Mouse (Mus musculus) kidney, postnatal 0 days (tissue): Measurements from ENCODE around the gene Rsrc1. TPM values are rescaled to one million over a fixed set of nuclear protein-coding genes. Genes with fewer than 3 reads are reported as not detected.

Source experiments
- ATAC-seq: fragments of 200-750 bp; cut with Nextera tagmentation; replicated peaks from 2 replicates; pipeline ENCODE4 v1.8.0; 2017; ENCODE audit warnings: low read depth, moderate number of reproducible peaks, moderate TSS enrichment, moderate library complexity; ENCODE audit not compliant: low FRiP score
- DNase-seq: peaks from one replicate; pipeline ENCODE4 v3.0.0-alpha.2; 2016; ENCODE audit warnings: low spot score
- H3K27ac ChIP-seq: fragments of 300-500 bp; sonication (generic); 2 replicates; pipeline ENCODE4 v1.5.1; 2014; ENCODE audit warnings: mild to moderate bottlenecking
- H3K27me3 ChIP-seq: fragments of 300-500 bp; sonication (generic); 2 replicates; pipeline ENCODE4 v1.6.1; 2014; ENCODE audit warnings: low read length, mixed read lengths; ENCODE audit not compliant: insufficient read depth
- H3K36me3 ChIP-seq: fragments of 300-500 bp; sonication (generic); 2 replicates; pipeline ENCODE4 v1.6.1; 2014; ENCODE audit warnings: low read length, mixed read lengths; ENCODE audit not compliant: insufficient read depth
- H3K4me1 ChIP-seq: fragments of 300-500 bp; sonication (generic); replicated peaks from 2 replicates; pipeline ENCODE4 v1.6.1; 2014; ENCODE audit warnings: antibody characterized with exemption, low read length, mixed read lengths; ENCODE audit not compliant: insufficient read depth
- H3K4me2 ChIP-seq: fragments of 300-500 bp; sonication (generic); 2 replicates; pipeline ENCODE4 v1.6.1; 2014; ENCODE audit warnings: mild to moderate bottlenecking, low read length, moderate library complexity, mixed read lengths
- H3K4me3 ChIP-seq: fragments of 300-500 bp; sonication (generic); replicated peaks from 2 replicates; pipeline ENCODE4 v1.5.1; 2014; ENCODE audit warnings: low read depth, low read length
- H3K9ac ChIP-seq: fragments of 300-500 bp; sonication (generic); 2 replicates; pipeline ENCODE4 v1.6.1; 2014; ENCODE audit warnings: low read depth, low read length
- H3K9me3 ChIP-seq: fragments of 300-500 bp; sonication (generic); replicated peaks from 2 replicates; pipeline ENCODE4 v1.6.1; 2016; ENCODE audit warnings: low read length, inconsistent platforms, mixed read lengths
- CTCF ChIP-seq: IDR thresholded peaks from 2 replicates; pipeline ENCODE4 v1.5.1; 2016; ENCODE audit warnings: antibody characterized with exemption, low read depth, mild to moderate bottlenecking, moderate library complexity
- WGBS: fragments of 180-500 bp; shearing (Covaris S2); extraction: QIAGEN DNeasy Blood & Tissue Kit; methylation state at CpG from one replicate; pipeline ENCODE4 v1.1.7; 2014; 5-methylcytosine and 5-hydroxymethylcytosine counted together
- polyA plus RNA-seq: library from polyadenylated mRNA; unstranded; fragments of >200 nt; fragmentation: Nextera tagmentation; extraction: Ambion mirVana; gene quantifications from 2 replicates; pipeline ENCODE4 v1.2.1, GENCODE M21; 2015

Rsrc1 gene
- polyA plus RNA-seq, 1 experiment from 2014 or later, result 26.6 TPM

DNA sequence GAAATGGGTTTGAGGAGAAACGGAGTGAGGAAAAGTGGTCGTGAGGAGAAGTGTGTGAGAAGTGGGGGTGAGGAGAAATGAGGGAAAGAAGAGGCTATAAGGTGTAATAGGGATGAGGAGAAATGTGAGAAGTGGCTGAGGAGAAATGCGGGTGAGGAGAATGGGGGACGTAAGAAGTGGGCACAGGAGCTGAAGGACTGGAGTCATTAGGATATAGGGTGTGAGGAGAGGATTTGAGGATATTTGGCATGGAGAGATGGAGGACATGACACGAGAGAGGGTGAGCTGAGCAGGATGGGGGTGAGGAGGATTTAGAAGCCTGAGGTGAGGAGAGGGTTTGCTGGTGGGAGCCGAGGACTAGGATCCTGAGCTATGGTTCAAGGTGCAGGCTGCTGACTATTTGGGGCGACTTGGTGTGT lies 393.2 kb downstream of the Rsrc1 start:
- Histone ChIP-seq H3K9me3 (no peaks in the 10 kb centered on the region), H3K4me3 (peak overlapping the region; percentile 37), H3K4me2 (peak overlapping the region; percentile 83), H3K36me3 (no peaks in the 10 kb centered on the region), H3K27me3 (0 out of 2 replicates have a peak, but pooled peaks cover 3% of the 10 kb centered on the region), H3K9ac (peak overlapping the region; percentile 37; the same call in 1 of the 2 replicates), H3K27ac (no peak overlapping the region), H3K4me1 (no peaks in the 10 kb centered on the region)
- peak; percentile 6 for DNase-seq
- no peak for TF ChIP-seq CTCF
- ATAC-seq, result peak; percentile 40; the same call in 1 of the 2 replicates
- 34% methylated on average over 7 of the region's 7 CpGs for WGBS

DNA sequence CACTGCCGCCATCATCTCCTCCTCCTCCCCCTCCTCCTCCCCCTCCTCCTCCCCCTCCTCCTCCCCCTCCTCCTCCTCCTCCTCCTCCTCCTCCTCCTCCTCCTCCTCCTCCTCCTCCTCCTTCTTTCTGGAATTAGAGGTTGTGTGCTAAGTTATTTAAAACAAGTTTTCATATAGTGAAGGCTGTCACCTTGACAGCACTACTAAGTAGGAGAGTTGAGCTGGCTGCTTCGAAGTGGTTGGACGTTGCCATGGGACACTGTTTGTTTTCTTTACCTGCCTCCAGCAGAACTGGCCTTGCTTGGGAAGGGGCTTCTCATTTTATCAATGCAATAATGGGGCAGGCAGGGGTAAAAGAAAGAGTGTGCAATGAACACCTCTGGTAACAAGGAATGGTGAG lies 393.9 kb downstream of the Rsrc1 start, which contains the start of gene Gm17402:
Gm17402 (minus strand) TSS at position 101 of the 400 bp plus-strand sequence.
- no peak within 1 kb of the TSS for H3K27ac ChIP-seq
- 19% methylated on average over 3 of the region's 3 CpGs for WGBS
- H3K4me2 ChIP-seq, result peak within 1 kb of the TSS; percentile 83
- H3K36me3 ChIP-seq, result no peaks in the 10 kb centered on the region
- peak within 1 kb of the TSS; percentile 37 for H3K4me3 ChIP-seq
- DNase-seq, result no peak
- H3K9ac ChIP-seq, result peak within 1 kb of the TSS; percentile 37; the same call in 1 of the 2 replicates
- no peak for ATAC-seq
- 0 out of 2 replicates have a peak, but pooled peaks cover 3% of the 10 kb centered on the region for H3K27me3 ChIP-seq
- H3K4me1 ChIP-seq, result no peaks in the 10 kb centered on the region
- no peak for TF ChIP-seq CTCF
- no peaks in the 10 kb centered on the region for H3K9me3 ChIP-seq

DNA sequence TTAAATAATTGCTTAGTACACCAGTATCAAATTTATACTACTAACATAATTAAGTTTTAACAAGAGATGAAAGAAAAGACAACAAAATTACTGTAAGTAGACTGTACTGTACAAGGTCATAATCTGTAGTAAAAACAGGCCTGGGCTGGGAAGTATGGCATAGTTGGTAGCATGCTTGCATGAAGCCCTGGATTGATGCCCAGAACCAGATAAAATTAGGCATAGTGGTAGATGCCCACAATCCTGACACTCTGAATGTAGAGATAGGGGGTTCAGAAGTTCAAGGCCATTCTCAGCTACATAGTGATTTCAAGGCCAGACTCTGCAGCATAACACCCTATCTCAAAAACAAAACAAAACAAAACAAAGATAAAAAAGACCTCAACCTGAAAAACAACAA lies 397.0 kb downstream of the Rsrc1 start:
- DNase-seq (no peak), ATAC-seq (no peak)
- Histone ChIP-seq H3K27ac (no peak overlapping the region), H3K9ac (no peak overlapping the region), H3K4me3 (no peak overlapping the region), H3K4me2 (no peak overlapping the region), H3K27me3 (no peaks in the 10 kb centered on the region), H3K36me3 (no peaks in the 10 kb centered on the region), H3K9me3 (no peaks in the 10 kb centered on the region), H3K4me1 (no peaks in the 10 kb centered on the region)
- TF ChIP-seq CTCF, result no peak

Other genes with a start within 250 kb of the Rsrc1 start
- 0.17 TPM in 1 of 2 replicates, not detected in the other for gene Shox2, start 381 bp downstream of the Rsrc1 start, polyA plus RNA-seq